Mouse (Mus musculus) kidney, embryonic 14.5 days (tissue): ENCODE results near the gene Grm7. TPM values are rescaled to one million over a fixed set of nuclear protein-coding genes. Genes with fewer than 3 reads are reported as not detected.

ENCODE experiments used
- ATAC-seq: fragments of 200-750 bp; cut with Nextera tagmentation; 2 replicates; pipeline ENCODE4 v1.8.0; 2017; ENCODE audit warnings: moderate number of reproducible peaks, mild to moderate bottlenecking, moderate TSS enrichment, moderate library complexity; ENCODE audit not compliant: low FRiP score, low TSS enrichment
- H3K27ac ChIP-seq: fragments of 300-500 bp; sonication (generic); 2 replicates; pipeline ENCODE4 v1.5.1; 2014; ENCODE audit warnings: low read depth, mild to moderate bottlenecking, low read length, moderate library complexity, mixed read lengths
- H3K27me3 ChIP-seq: fragments of 300-500 bp; sonication (generic); 2 replicates; pipeline ENCODE4 v1.6.1; 2014; ENCODE audit warnings: mild to moderate bottlenecking, low read length; ENCODE audit not compliant: control insufficient read depth, insufficient read depth
- H3K36me3 ChIP-seq: fragments of 300-500 bp; sonication (generic); 2 replicates; pipeline ENCODE4 v1.6.1; 2014; ENCODE audit warnings: low read length, mixed read lengths; ENCODE audit not compliant: control insufficient read depth, insufficient read depth
- H3K4me1 ChIP-seq: fragments of 300-500 bp; sonication (generic); 2 replicates; pipeline ENCODE4 v1.6.1; 2014; ENCODE audit warnings: low read length, mixed read lengths; ENCODE audit not compliant: control insufficient read depth, insufficient read depth
- H3K4me2 ChIP-seq: fragments of 300-500 bp; sonication (generic); replicated peaks from 2 replicates; pipeline ENCODE4 v1.6.1; 2014; ENCODE audit warnings: low read depth, mild to moderate bottlenecking, low read length
- H3K4me3 ChIP-seq: fragments of 300-500 bp; sonication (generic); 2 replicates; pipeline ENCODE4 v1.5.1; 2014; ENCODE audit warnings: mild to moderate bottlenecking, low read length
- H3K9ac ChIP-seq: fragments of 300-500 bp; sonication (generic); 2 replicates; pipeline ENCODE4 v1.6.1; 2014; ENCODE audit warnings: low read depth, mild to moderate bottlenecking, low read length, moderate library complexity
- H3K9me3 ChIP-seq: fragments of 300-500 bp; sonication (generic); 2 replicates; pipeline ENCODE4 v1.6.1; 2016; ENCODE audit warnings: low read length; ENCODE audit not compliant: control insufficient read depth
- WGBS: fragments of 180-500 bp; shearing (Covaris S2); extraction: QIAGEN DNeasy Blood & Tissue Kit; methylation state at CpG from one replicate; pipeline ENCODE4 v1.1.7; 2014; 5-methylcytosine and 5-hydroxymethylcytosine counted together
- polyA plus RNA-seq: library from polyadenylated mRNA; unstranded; fragments of >200 nt; fragmentation: Nextera tagmentation; extraction: Ambion mirVana; gene quantifications from 2 replicates; pipeline ENCODE4 v1.2.1, GENCODE M21; 2014

Grm7 gene
- polyA plus RNA-seq, 1 experiment from 2014 or later: 4.8 TPM

- Histone ChIP-seq H3K36me3 (no peaks in the 10 kb centered on the region), H3K4me1 (no peaks in the 10 kb centered on the region), H3K27me3 (no peaks in the 10 kb centered on the region), H3K9ac (no peak overlapping the region), H3K27ac (no peak overlapping the region), H3K4me3 (no peak overlapping the region), H3K4me2 (no peak overlapping the region), H3K9me3 (no peaks in the 10 kb centered on the region)
- no peak for ATAC-seq
- 82% methylated on average over 1 of the region's 1 CpGs for WGBS
Measured at GRCm38 (mm10) chr6:111521229-111521628, 875.8 kb downstream of the Grm7 start.

GRCm38 (mm10) chr6:111522122-111522521 is 876.7 kb downstream of the Grm7 start:
- Histone ChIP-seq H3K9me3 (no peaks in the 10 kb centered on the region), H3K36me3 (no peaks in the 10 kb centered on the region), H3K4me2 (no peak overlapping the region), H3K4me1 (no peaks in the 10 kb centered on the region), H3K27ac (no peak overlapping the region), H3K9ac (no peak overlapping the region), H3K27me3 (no peaks in the 10 kb centered on the region), H3K4me3 (no peak overlapping the region)
- no peak for ATAC-seq

- 65% methylated on average over 2 of the region's 2 CpGs for WGBS
- Histone ChIP-seq H3K27ac (no peak overlapping the region), H3K4me1 (no peaks in the 10 kb centered on the region), H3K4me3 (no peak overlapping the region), H3K36me3 (no peaks in the 10 kb centered on the region), H3K4me2 (no peak overlapping the region), H3K9me3 (no peaks in the 10 kb centered on the region), H3K9ac (no peak overlapping the region), H3K27me3 (no peaks in the 10 kb centered on the region)
- ATAC-seq: no peak
Measured at GRCm38 (mm10) chr6:111529985-111530384, 884.6 kb downstream of the Grm7 start.

- Histone ChIP-seq H3K4me2 (no peak overlapping the region), H3K27ac (no peak overlapping the region), H3K4me3 (no peak overlapping the region), H3K9ac (no peak overlapping the region), H3K27me3 (no peaks in the 10 kb centered on the region), H3K4me1 (no peaks in the 10 kb centered on the region), H3K9me3 (no peaks in the 10 kb centered on the region), H3K36me3 (no peaks in the 10 kb centered on the region)
- no peak for ATAC-seq
- 77% methylated on average over 1 of the region's 1 CpGs for WGBS
Measured at GRCm38 (mm10) chr6:111558588-111558987, 913.2 kb downstream of the Grm7 start.

GRCm38 (mm10) chr6:111559459-111559858 is 914.1 kb downstream of the Grm7 start:
- Histone ChIP-seq H3K27ac (no peak overlapping the region), H3K27me3 (no peaks in the 10 kb centered on the region), H3K4me2 (no peak overlapping the region), H3K9me3 (no peaks in the 10 kb centered on the region), H3K36me3 (no peaks in the 10 kb centered on the region), H3K9ac (no peak overlapping the region), H3K4me1 (no peaks in the 10 kb centered on the region), H3K4me3 (no peak overlapping the region)
- ATAC-seq: no peak
- WGBS: 72% methylated on average over 3 of the region's 3 CpGs

GRCm38 (mm10) chr6:111561347-111561746 is 916.0 kb downstream of the Grm7 start:
- no peak for ATAC-seq
- 86% methylated on average over 7 of the region's 7 CpGs for WGBS
- H3K27ac ChIP-seq: no peak overlapping the region

GRCm38 (mm10) chr6:111571471-111572088 is 926.2 kb downstream of the Grm7 start:
- H3K27me3 ChIP-seq: no peaks in the 10 kb centered on the region
- H3K4me3 ChIP-seq: no peak overlapping the region
- H3K4me2 ChIP-seq: no peak overlapping the region
- no peak for ATAC-seq
- WGBS: 73% methylated on average over 4 of the region's 4 CpGs
- H3K4me1 ChIP-seq: no peaks in the 10 kb centered on the region
- H3K9me3 ChIP-seq: no peaks in the 10 kb centered on the region
- no peak overlapping the region for H3K27ac ChIP-seq
- H3K36me3 ChIP-seq: no peaks in the 10 kb centered on the region
- no peak overlapping the region for H3K9ac ChIP-seq

More at GRCm38 (mm10) chr6:111561347-111561746, 916.0 kb downstream of the Grm7 start:
- Histone ChIP-seq H3K27me3 (no peaks in the 10 kb centered on the region), H3K4me1 (no peaks in the 10 kb centered on the region), H3K4me3 (no peak overlapping the region), H3K9me3 (no peaks in the 10 kb centered on the region), H3K36me3 (no peaks in the 10 kb centered on the region), H3K9ac (no peak overlapping the region), H3K4me2 (no peak overlapping the region)

GRCm38 (mm10) chr6:111584851-111585250 is 939.5 kb downstream of the Grm7 start:
- no peak for ATAC-seq
- no peaks in the 10 kb centered on the region for H3K27me3 ChIP-seq
- H3K9me3 ChIP-seq: no peaks in the 10 kb centered on the region
- no peaks in the 10 kb centered on the region for H3K36me3 ChIP-seq
- no peak overlapping the region for H3K27ac ChIP-seq
- 74% methylated on average over 2 of the region's 2 CpGs for WGBS
- H3K4me3 ChIP-seq: no peak overlapping the region
- no peaks in the 10 kb centered on the region for H3K4me1 ChIP-seq
- no peak overlapping the region for H3K9ac ChIP-seq
- H3K4me2 ChIP-seq: no peak overlapping the region

- Histone ChIP-seq H3K4me2 (no peak overlapping the region), H3K27me3 (no peaks in the 10 kb centered on the region), H3K9me3 (no peaks in the 10 kb centered on the region), H3K4me1 (no peaks in the 10 kb centered on the region), H3K27ac (no peak overlapping the region), H3K36me3 (no peaks in the 10 kb centered on the region), H3K4me3 (no peak overlapping the region), H3K9ac (no peak overlapping the region)
- WGBS: 90% methylated on average over 3 of the region's 3 CpGs
- no peak for ATAC-seq
Measured at GRCm38 (mm10) chr6:111587572-111587971, 942.2 kb downstream of the Grm7 start.
